Mouse (Mus musculus): ENCODE measurements around the gene Zfp784. TPM values are rescaled to one million over a fixed set of nuclear protein-coding genes. Genes with fewer than 3 reads are reported as not detected.
"Not testable (repeated sequence)": the region's sequence is repeated elsewhere in the genome, so short reads cannot be mapped to it uniquely, and the experiment has no call there.

The Zfp784 gene
- total RNA-seq (2021): 1 to 10 TPM; 5.4 to 6.5 TPM

- intact Hi-C loops (cut with DNase I): no loop called here
- peak; percentile 91 to 93 for DNase-seq (ENCODE audit: low spot score in 2 of 2)
Observed at GRCm38 (mm10) chr7:5038109-5038732, at the start of gene Zfp784. TSS of gene Zfp784 (minus strand) at chr7:5038446.

GRCm38 (mm10) chr7:5087886-5088285 lies 49.6 kb upstream of the Zfp784 start:
- no peak for DNase-seq (ENCODE audit: low spot score in 2 of 2)
- intact Hi-C loops (cut with DNase I): loop anchor here (10.0 kb wide), 1 partner anchor 1087 kb away; the partner anchor contains the start of gene Zfp444

DNA sequence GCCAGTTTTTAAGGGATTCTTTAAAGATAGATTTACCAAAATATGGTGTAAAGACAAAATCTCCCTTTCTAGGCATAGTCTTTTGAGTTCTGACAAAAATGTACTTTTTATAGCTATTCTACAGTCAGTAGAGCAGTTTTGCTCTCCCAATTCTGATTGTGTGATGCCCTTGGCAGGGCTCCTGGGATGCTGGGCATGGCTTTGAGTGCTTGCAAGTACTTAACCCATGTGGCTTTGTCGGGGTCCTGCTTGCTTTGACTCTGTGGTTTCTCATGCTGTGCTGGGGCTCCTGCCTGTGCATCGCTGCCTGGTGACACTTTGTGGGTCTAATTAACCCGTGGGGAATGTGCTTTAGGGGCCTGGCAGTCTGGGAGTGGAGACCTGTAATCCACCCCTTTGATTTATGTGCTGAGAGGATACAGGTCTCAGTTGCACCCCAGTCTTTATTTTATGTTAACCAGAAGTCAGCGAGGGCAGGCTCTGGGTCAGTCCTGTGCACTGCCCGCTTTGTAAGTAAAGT lies 48.7 kb upstream of the Zfp784 start:
- no peak for DNase-seq (ENCODE audit: low spot score in 2 of 2)
- intact Hi-C loops (cut with DNase I): loop anchor here (10.0 kb wide), 1 partner anchor 1088 kb away; the partner anchor contains the start of gene Zfp444

GRCm38 (mm10) chr7:5085512-5085911 lies 47.3 kb upstream of the Zfp784 start:
- no peak for DNase-seq (ENCODE audit: low spot score in 2 of 2)

GRCm38 (mm10) chr7:5083325-5084105 lies 45.3 kb upstream of the Zfp784 start:
- intact Hi-C loops (cut with DNase I): loop anchor here (10.0 kb wide), 1 partner anchor 1091 kb away; the partner anchor contains the start of gene Zfp444
- no peak for DNase-seq (ENCODE audit: low spot score in 2 of 2)

More at GRCm38 (mm10) chr7:5085512-5085911, 47.3 kb upstream of the Zfp784 start:
- intact Hi-C loops (cut with DNase I): loop anchor here (10.0 kb wide), 1 partner anchor 1089 kb away; the partner anchor contains the start of gene Zfp444

GRCm38 (mm10) chr7:5081939-5082338 lies 43.7 kb upstream of the Zfp784 start:
- no peak for DNase-seq (ENCODE audit: low spot score in 2 of 2)
- intact Hi-C loops (cut with DNase I): loop anchor here (2.0 to 10.0 kb wide), 2 partner anchors 43 to 1093 kb away; partner anchors contain the start of genes Rasl2-9 and Zfp444

DNA sequence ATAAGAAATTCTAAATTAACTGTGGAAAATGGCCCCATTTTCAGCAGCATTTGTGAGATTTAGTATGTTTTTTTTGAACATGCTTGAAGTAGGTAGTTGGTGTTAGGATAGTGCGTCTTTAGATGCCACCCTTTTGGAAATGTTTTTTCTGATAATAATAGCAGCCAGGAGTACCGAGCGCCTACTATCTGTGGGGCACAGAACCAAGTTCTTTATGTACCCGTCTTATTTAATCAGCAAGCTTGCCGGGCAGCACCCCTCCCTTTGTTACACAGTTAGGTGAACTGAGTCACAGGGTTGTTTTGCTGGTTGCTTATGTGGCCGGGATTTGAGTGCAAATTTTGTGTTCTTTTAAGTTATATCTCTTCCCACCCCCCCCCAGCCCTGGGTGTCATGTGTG lies 43.0 kb upstream of the Zfp784 start:
- no peak for DNase-seq (ENCODE audit: low spot score in 2 of 2)
- intact Hi-C loops (cut with DNase I): loop anchor here (2.0 to 10.0 kb wide), 2 partner anchors 44 to 1094 kb away; partner anchors contain the start of genes Rasl2-9 and Zfp444

- DNase-seq (ENCODE audit: low spot score in 2 of 2): no peak
- intact Hi-C loops (cut with DNase I): loop anchor here (1.0 to 10.0 kb wide), 3 partner anchors 19 to 1094 kb away; partner anchors contain the start of genes Rasl2-9, U2af2 and Zfp444
Observed at GRCm38 (mm10) chr7:5080815-5081214, 42.6 kb upstream of the Zfp784 start.

DNA sequence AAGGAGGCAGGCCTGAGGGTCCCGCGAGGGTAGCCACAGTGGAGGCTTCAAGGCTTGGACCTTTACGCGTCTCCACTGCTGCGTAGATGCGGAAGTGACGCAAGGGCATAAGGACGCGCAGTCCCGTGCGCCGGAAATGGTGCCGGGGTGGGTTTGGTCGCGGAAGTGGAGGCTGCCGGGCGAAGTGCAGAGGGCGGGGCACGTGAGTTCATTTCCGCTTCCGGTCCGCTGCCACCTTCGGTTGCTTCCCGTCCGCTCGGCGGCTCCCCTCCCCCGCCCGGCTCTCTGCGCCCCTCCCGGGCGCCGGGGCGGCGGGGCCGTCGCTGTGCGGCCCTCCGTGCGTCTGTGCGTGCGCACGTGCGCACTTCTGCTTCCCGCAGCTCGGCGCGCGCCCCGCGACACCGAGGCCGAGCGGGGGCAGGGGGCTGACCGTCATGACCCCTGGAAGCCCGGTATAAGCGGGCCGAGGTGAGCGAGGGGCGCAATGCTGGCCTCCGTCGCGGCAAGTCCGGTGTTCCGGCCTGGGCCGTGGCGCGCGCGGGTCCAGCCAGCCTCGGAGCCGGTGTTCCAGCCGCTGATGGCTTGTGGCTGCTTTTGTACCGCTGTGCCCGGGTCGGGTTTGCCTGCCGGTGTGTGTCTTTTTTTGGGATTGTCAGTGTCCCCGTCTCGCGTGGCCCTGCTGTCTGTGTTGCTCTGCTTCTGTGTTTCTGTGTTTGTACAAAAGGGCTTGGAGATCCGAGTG lies 41.9 kb upstream of the Zfp784 start, which contains the start of gene Epn1:
Gene Epn1 (plus strand): TSS at position 226 of the 742 bp plus-strand sequence.
- intact Hi-C loops (cut with DNase I): loop anchor here (1.0 to 10.0 kb wide), 3 partner anchors 18 to 1095 kb away; partner anchors contain the start of genes Rasl2-9, U2af2 and Zfp444
- DNase-seq (ENCODE audit: low spot score in 2 of 2): peak; percentile 96 to 99

- DNase-seq (ENCODE audit: low spot score in 2 of 2): not testable (repeated sequence)
- intact Hi-C loops (cut with DNase I): loop anchor here (1.0 to 10.0 kb wide), 3 partner anchors 17 to 1095 kb away; partner anchors contain the start of genes Rasl2-9, U2af2 and Zfp444
Observed at GRCm38 (mm10) chr7:5079365-5080009, 41.2 kb upstream of the Zfp784 start.

- intact Hi-C loops (cut with DNase I): no loop called here
- DNase-seq (ENCODE audit: low spot score in 2 of 2): no peak
Observed at GRCm38 (mm10) chr7:5076931-5077330, 38.7 kb upstream of the Zfp784 start.

DNA sequence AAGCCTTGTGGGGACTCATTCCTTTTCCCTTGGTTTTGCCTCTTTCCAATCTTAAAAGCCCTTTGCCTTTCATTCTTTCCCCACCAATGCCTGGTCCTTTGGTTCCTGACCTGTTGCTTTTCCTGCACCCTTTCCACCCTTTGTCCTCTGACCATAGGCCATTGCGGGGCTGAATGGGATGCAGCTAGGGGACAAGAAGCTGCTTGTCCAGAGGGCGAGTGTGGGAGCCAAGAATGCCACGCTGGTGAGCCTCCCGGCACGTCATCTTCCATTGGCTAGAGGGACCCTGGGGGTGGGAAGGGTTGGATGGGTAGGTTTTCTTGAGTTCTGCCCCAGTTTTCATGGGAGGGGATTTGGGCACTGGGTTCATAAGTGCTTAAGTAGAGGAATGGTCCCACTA lies 36.7 kb upstream of the Zfp784 start:
- intact Hi-C loops (cut with DNase I): no loop called here
- DNase-seq (ENCODE audit: low spot score in 2 of 2): no peak

- no peak for DNase-seq (ENCODE audit: low spot score in 2 of 2)
- intact Hi-C loops (cut with DNase I): no loop called here
Observed at GRCm38 (mm10) chr7:5073586-5073985, 35.3 kb upstream of the Zfp784 start.

- no peak for DNase-seq (ENCODE audit: low spot score in 2 of 2)
- intact Hi-C loops (cut with DNase I): loop anchor here (10.0 kb wide), 1 partner anchor 930 kb away; the partner anchor contains the start of gene Leng8
Observed at GRCm38 (mm10) chr7:5064886-5065285, 26.6 kb upstream of the Zfp784 start.

DNA sequence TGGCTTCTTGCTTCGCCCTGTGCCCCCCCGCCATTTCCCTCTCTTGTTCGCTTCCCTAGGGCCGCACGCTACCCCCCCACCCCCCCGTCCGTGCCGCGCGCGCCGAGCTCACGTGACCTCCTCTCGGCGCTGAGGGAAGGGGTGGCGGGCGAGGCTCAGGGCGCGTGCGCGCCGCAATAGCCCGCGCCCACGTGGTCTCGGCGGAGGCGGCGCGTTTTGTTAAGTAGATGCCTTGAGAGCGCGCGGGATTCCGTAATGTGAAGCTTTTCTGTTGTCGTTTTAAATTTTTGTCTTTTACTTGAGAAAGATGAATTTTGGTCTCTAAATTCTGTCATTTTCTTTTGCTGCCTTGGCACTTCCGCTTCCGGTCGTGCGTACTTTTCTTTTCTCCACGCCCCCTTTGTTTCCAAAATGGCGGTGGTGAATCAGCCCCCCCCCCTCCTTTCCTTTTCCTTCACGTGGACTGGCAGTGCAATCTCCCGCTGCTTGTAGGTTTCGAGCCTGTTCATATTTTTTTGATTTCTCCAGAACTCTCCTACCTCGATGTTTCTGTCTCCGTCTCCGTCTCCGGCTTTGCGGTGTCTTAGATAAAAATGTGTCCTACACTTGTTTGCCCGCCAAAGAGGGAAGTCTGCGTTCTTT lies 24.2 kb upstream of the Zfp784 start:
- intact Hi-C loops (cut with DNase I): loop anchor here (1.0 to 10.0 kb wide), 2 partner anchors 18 to 928 kb away; partner anchors contain the start of genes Epn1 and Leng8
- peak; percentile 75 to 83 for DNase-seq (ENCODE audit: low spot score in 2 of 2)

- DNase-seq (ENCODE audit: low spot score in 2 of 2): peak; percentile 92 to 94
- intact Hi-C loops (cut with DNase I): loop anchor here (1.0 to 10.0 kb wide), 3 partner anchors 18 to 927 kb away; partner anchors contain the start of genes Ccdc106, Epn1, Leng8 and Zfp865
Observed at GRCm38 (mm10) chr7:5061774-5062359, 23.6 kb upstream of the Zfp784 start, which contains the start of gene U2af2. TSS of gene U2af2 (plus strand) at chr7:5062143.
